Mouse (Mus musculus) embryo, embryonic 10 days (tissue): ENCODE data around the gene A230072I06Rik.

Experiments used
- DNase-seq: peaks from one replicate; pipeline ENCODE4 v3.0.0-alpha.2; 2015; ENCODE audit warnings: low spot score

The A230072I06Rik gene

DNA sequence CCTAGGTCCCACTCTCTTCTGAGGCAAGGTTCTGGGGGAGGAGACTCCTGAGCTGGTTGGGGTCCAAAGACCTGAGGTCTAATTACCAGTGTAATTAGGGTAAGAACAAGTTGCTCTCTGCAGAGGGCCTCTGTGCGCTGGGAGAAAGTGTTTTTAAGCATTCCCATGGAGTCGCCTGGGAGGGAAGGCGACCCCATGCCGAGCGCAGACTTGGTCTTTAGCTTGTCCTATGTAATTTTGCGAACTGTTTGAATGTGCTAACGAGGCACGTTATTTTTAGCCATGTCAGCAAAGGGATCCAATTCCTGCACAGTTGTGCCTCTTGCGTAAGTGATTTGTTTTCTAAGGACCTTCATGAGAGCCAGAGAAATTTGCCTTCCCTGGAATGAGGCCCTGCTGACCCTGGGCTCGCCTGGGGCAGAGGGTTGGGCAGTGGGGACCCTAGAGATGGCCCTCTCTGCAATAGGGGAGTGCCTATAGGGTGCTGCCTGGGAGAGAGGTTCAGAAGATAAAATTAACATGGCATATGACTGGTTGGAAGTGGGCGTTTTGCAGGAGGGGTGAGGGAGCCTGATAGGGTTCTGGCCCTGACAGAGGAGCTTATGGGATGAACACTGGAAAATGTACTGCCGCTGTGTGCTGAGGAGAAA, at the start of gene A230072I06Rik:
TSS of gene A230072I06Rik (plus strand) at position 157 of the 650 bp plus-strand sequence.
- DNase-seq: no peak

DNA sequence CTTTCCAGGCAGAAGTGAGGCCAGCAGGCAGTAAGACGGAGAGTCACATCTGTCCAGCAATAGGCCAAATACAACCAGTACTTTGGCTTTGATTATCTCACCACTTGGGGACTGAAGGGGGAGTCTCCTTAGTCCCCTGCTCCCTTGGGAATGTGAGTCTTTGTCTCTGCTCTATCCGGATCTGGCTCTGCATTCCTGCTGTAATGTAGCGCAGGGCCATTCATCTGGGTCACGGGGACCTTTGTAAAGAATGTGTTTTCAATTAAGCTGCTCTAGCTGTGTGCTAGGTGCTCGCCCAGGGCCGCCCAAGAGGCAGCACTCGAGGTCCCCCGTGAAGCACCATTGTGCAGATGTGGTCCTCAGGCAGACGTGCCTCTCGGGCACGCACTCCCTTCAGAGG, 44.6 kb upstream of the A230072I06Rik start:
- peak; percentile 62 for DNase-seq

DNA sequence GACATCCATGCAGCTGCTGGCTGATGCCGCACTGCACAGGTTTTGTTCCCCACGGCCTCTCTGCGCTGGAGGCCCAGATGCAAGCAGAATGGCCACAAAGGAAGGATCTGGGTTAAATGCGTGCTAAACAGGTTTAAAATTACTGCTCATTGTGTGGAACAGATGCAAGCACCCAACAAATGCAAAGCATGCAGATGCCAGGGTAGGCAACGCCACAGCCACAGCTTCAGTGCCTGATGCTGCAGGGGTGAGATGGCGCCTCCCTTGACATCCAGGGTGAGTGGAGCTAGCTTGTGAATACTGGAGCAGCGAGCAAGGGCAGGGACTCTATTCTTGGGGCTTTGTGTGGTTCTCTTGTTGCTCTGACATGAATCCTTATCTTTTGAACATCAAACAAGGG, 39.8 kb upstream of the A230072I06Rik start:
- no peak for DNase-seq

GRCm38 (mm10) chr8:12240143-12240542, 38.5 kb upstream of the A230072I06Rik start:
- no peak for DNase-seq

DNA sequence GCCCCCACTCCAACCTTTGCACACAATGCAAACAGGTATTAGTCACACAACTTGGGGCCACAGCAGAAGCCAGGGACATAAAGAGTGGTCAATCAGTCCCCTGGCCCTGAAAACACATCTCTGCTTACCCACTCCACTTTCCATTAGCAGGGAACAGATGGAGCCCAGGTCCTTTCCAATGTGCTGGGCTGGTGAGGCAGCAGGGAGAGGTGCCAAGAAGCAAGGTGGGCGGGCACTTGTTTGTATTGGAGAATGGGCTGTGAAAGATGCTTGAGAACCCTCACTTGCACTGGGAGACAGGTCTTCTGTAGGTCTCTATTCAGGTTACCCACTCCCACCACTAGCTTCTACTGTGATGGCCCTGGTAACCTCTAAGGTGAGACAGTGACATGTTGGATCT, 34.9 kb upstream of the A230072I06Rik start:
- no peak for DNase-seq

DNA sequence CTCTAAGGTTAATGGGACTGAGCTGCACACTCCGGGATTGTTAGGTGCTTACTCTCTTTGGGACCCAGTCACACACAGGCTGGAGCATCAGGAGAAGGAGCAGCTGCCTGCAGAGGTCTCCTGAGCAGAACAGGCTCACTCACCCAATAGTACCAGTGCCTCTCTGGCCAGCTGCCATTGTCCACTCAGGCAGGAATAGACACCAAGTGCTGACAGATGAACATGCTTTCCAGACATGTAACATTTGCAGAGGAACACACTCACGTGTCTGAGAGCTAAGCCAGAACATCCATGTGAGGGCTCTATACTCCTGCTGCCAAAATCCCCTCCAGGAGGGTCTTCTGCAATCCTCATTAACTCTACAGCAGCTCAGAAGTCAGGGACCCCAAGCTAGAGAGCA, 18.7 kb upstream of the A230072I06Rik start:
- DNase-seq: no peak

GRCm38 (mm10) chr8:12260476-12261029, 18.1 kb upstream of the A230072I06Rik start:
- no peak for DNase-seq

DNA sequence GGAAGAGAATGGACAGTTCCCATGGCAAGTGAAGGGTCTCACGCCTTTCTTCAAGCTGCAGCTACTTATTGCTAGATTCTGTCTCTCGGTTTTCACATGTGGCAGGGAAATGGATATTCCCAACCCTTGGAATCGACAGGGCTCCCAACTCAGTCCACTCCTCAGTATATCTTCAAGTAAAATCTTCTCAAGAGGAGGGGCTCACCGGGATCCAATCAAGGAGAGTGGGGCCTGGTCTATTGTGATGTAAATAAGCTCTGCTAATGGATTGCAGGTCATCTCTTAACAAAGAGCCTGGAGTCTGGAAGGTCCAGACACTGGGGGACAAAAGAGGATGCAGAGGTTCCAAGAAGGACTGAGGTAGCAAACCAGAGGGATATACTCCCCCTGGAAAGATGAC, 17.1 kb upstream of the A230072I06Rik start:
- DNase-seq: peak; percentile 21

- DNase-seq: no peak
Observed at GRCm38 (mm10) chr8:12264996-12265395, 13.6 kb upstream of the A230072I06Rik start.

GRCm38 (mm10) chr8:12267863-12268262, 10.8 kb upstream of the A230072I06Rik start:
- no peak for DNase-seq

DNA sequence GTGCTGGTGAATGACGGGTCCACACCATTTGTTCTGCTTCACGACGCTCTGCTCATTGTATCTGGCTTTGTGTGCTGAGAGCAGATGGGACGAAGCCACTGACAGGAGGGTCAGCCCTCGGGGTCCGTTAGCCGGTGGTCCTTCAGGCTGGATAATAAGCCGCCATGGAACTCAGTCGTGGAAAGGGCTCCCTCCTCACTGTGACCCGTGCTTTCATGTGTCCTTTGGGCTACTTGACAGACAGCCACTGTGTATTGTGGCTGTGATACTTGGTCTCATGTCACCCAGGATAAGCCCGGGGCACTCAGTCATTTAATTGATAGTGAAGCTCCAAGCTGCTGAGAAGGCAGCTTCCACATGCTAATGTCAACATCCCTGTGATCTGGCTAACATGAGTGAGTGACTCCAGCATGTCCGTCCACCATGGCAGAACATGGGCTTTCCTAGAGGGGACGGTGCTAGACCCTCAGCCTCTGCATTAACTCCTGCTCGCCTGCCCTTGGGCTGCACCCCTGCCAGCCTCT, 10.3 kb upstream of the A230072I06Rik start:
- peak; percentile 73 for DNase-seq

GRCm38 (mm10) chr8:12279482-12280192, 1.0 kb downstream of the A230072I06Rik start:
- no peak for DNase-seq

GRCm38 (mm10) chr8:12282128-12282527, 3.5 kb downstream of the A230072I06Rik start:
- DNase-seq: no peak

GRCm38 (mm10) chr8:12290551-12290950, 11.9 kb downstream of the A230072I06Rik start:
- DNase-seq: no peak

DNA sequence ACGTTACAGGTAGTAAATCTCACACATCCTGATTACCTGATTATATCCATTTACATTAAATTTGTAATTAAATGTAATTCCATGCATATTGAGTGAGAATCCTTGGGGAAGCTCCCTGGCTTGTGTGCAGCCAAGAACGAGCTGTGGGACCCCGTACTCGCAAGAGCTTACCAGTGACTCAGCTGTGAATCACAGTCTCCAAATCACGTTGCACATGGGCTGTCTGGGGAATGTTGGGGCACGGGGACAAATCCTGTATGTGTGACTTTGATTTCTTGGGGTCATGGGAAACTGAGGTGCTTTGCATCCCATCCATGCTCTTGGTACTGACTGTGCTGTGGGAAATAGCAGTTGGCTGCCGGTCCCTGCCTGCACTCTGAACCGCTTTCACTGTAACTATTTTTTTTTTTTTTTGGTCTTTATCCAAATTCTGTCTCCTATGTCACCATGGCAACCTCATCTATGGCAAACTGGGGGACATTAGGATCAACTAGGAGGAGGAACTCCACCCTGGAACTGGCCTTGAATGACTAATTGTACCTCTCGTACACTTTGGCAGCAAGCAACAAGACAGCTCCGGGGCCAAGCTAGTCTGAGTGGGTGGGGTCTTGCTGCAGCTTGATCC, 19.8 kb downstream of the A230072I06Rik start:
- no peak for DNase-seq

GRCm38 (mm10) chr8:12301998-12302397, 23.4 kb downstream of the A230072I06Rik start:
- no peak for DNase-seq

DNA sequence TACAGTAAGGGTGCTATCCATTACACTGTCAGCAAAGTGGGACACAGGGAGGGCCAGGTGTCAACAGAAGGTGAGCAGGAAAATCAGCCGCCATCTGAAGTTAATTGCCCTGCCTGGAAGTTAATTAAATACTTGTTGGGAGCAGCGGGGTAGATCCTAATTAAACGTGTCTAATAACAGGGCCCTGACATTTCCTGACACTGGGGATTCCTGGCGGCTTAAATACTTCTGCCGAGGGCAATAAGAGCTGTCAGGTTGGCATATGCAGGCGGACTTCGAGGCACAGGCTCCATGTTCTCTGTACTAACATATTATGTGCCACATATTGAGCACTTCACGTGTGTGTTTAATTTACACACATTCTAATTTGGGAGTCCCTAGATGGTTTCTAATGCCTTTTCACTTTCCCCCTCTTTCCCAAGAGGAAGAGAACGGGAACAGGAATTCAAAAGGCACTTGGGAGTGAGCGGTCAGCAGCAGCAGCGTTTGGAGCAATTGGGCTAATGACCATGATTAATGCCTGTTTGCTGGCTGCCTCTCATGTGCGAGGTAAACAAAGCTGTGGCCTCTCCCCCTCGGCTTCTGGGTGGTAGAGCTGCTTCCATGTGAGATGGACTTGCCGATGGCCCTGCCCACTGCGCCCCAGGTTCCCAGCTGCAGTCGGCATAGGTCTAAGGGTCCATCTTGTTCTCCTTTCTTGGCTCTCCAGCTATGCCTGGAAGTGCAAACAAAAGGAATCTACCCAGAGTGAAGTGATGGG, 34.5 kb downstream of the A230072I06Rik start:
- DNase-seq: no peak

- DNase-seq: no peak
Observed at GRCm38 (mm10) chr8:12314258-12314657, 35.6 kb downstream of the A230072I06Rik start.

- no peak for DNase-seq
Observed at GRCm38 (mm10) chr8:12315177-12315576, 36.6 kb downstream of the A230072I06Rik start.

- DNase-seq: no peak
Observed at GRCm38 (mm10) chr8:12319755-12320455, 41.3 kb downstream of the A230072I06Rik start.

DNA sequence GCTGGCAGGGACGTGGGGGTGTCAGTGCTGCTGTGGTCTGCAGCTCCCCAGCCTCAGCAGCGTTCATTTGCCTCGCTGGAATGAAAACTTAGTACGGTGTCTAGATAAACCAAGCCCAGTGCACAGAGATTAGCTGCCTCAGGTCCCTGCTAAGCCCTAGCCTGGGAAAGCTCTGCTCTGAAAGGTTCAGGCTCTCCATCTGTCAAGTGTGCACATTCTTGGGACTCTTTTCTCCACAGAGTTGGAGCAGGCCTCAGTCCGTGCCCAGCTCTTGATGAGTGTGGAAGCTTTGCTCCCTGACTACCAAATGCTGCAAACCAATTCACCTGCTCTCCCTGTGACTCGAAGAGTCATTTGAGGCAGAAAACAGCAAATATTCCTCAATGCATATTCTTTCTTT, 43.5 kb downstream of the A230072I06Rik start:
- DNase-seq: no peak
